Mouse (Mus musculus): ENCODE results near the gene Gabarapl2.

GRCm38 (mm10) chr8:111894955-111895354 lies 45.5 kb upstream of the Gabarapl2 start:
- no peak; the same call in 1 of the 2 replicates for TF ChIP-seq CTCF (IDR thresholded peaks at IDR 0.05; ENCODE audit: low read depth)
- TF ChIP-seq EP300 (IDR thresholded peaks at IDR 0.05; ENCODE audit: low read depth) = no peak

Data from heart, postnatal 0 days (tissue).